Mouse (Mus musculus): ENCODE results near the gene Hjurp. TPM values are rescaled to one million over a fixed set of nuclear protein-coding genes. Genes with fewer than 3 reads are reported as not detected.
"Not testable (repeated sequence)": the region's sequence is repeated elsewhere in the genome, so short reads cannot be mapped to it uniquely, and the experiment has no call there.

Gene Hjurp
- polyA plus RNA-seq, 1 experiment from 2014 or later, result 189 TPM

GRCm38 (mm10) chr1:88229566-88229965 lies 47.9 kb downstream of the Hjurp start:
- Histone ChIP-seq H3K4me1 (no peaks in the 10 kb centered on the region), H3K27me3 (no peaks in the 10 kb centered on the region), H3K27ac (replicated peaks) (no peak overlapping the region), H3K9ac (replicated peaks) (no peak overlapping the region), H3K9me3 (peaks cover 93% of the 10 kb centered on the region), H3K4me2 (replicated peaks) (no peak overlapping the region), H3K36me3 (no peaks in the 10 kb centered on the region), H3K4me3 (no peak overlapping the region)
- ATAC-seq (ENCODE audit: low FRiP score, low read depth), result no peak
- WGBS, result 78% methylated on average over 3 of the region's 3 CpGs

DNA sequence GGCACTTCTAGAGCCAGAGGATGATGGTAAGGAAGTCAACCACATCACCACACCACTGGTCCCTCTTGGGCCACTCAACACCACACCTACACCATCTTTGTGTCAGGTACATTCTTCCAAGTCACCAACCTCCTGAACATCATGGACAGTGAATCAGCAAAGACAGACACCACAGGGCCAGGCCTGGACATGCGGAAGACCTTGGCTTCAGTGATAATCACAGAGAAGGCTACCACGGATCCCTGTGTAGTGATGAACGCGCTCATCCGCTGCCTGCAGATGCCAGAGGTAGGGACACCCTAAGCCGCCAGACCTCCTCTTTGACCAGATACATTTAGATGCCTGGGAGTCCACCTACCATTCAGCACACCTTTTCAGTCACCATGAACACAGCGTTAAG lies 49.3 kb downstream of the Hjurp start:
- H3K9ac ChIP-seq (replicated peaks), result no peak overlapping the region
- no peaks in the 10 kb centered on the region for H3K27me3 ChIP-seq
- H3K27ac ChIP-seq (replicated peaks), result no peak overlapping the region
- no peak for ATAC-seq (ENCODE audit: low FRiP score, low read depth)
- peaks cover 79% of the 10 kb centered on the region for H3K9me3 ChIP-seq
- no peak overlapping the region for H3K4me3 ChIP-seq
- WGBS, result 70% methylated on average over 7 of the region's 7 CpGs
- no peaks in the 10 kb centered on the region for H3K36me3 ChIP-seq
- H3K4me2 ChIP-seq (replicated peaks), result no peak overlapping the region
- H3K4me1 ChIP-seq, result no peaks in the 10 kb centered on the region

DNA sequence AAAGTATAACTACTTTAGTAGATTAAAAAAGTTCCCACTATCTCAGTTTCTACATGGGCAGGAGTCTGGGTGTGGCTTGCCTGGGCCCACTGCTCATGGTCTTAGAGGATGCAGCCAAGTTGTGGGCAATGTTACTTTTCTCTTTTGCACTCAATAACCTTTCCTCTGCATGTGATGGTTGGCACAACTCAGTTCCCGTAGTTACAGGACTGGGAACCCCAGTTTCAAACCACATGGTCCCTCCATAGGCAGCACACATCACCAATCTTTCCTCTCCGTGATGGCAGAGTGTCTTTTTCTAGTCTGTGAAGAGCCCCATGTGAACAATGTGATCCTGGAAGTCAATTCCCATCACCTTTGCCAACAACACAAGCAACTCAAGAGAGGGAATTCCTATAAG lies 50.0 kb downstream of the Hjurp start:
- WGBS, result 62% methylated on average over 2 of the region's 2 CpGs
- no peaks in the 10 kb centered on the region for H3K27me3 ChIP-seq
- ATAC-seq (ENCODE audit: low FRiP score, low read depth), result no peak
- no peak overlapping the region for H3K27ac ChIP-seq (replicated peaks)
- H3K9me3 ChIP-seq, result peaks cover 72% of the 10 kb centered on the region
- H3K4me3 ChIP-seq, result no peak overlapping the region
- no peak overlapping the region for H3K9ac ChIP-seq (replicated peaks)
- no peaks in the 10 kb centered on the region for H3K36me3 ChIP-seq
- H3K4me2 ChIP-seq (replicated peaks), result no peak overlapping the region
- H3K4me1 ChIP-seq, result no peaks in the 10 kb centered on the region

- Histone ChIP-seq H3K9me3 (peaks cover 70% of the 10 kb centered on the region), H3K9ac (replicated peaks) (no peak within 1 kb of the TSS), H3K27me3 (no peaks in the 10 kb centered on the region), H3K27ac (replicated peaks) (no peak within 1 kb of the TSS), H3K36me3 (no peaks in the 10 kb centered on the region), H3K4me1 (no peaks in the 10 kb centered on the region), H3K4me2 (replicated peaks) (no peak within 1 kb of the TSS), H3K4me3 (no peak within 1 kb of the TSS)
- no peak for ATAC-seq (ENCODE audit: low FRiP score, low read depth)
- 50% methylated on average over 5 of the region's 5 CpGs for WGBS
Measured at GRCm38 (mm10) chr1:88226670-88227379, 50.6 kb downstream of the Hjurp start, which contains the start of gene Mroh2a. Mroh2a (plus strand) TSS chr1:88226986.

DNA sequence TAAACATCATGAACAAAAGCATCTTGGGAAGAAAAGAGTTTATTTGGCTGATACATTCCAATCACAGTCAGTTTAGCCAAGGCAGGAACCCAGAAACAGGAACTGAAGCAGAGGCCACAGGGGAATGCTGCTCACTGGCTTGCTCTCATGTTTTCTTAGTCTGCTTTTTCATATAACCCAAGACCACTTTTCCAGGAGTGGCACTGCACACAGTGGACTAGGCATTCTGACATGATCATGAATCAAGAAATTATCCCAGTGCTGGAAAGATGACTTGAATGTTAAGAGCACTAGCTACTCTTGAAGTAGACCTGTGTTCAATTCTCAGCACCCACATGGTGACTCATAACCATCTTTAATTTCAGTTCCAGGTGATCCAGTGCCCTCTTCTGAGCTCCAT lies 51.7 kb downstream of the Hjurp start:
- H3K36me3 ChIP-seq, result no peaks in the 10 kb centered on the region
- no peak overlapping the region for H3K4me2 ChIP-seq (replicated peaks)
- H3K4me1 ChIP-seq, result no peaks in the 10 kb centered on the region
- H3K27me3 ChIP-seq, result no peaks in the 10 kb centered on the region
- H3K27ac ChIP-seq (replicated peaks), result no peak overlapping the region
- no peak overlapping the region for H3K4me3 ChIP-seq
- ATAC-seq (ENCODE audit: low FRiP score, low read depth), result no peak
- no peak overlapping the region for H3K9ac ChIP-seq (replicated peaks)
- peaks cover 60% of the 10 kb centered on the region for H3K9me3 ChIP-seq

- not testable (repeated sequence) for H3K4me1 ChIP-seq; H3K27me3 ChIP-seq; H3K27ac ChIP-seq (replicated peaks); ATAC-seq (ENCODE audit: low FRiP score, low read depth); H3K4me2 ChIP-seq (replicated peaks); H3K9ac ChIP-seq (replicated peaks); H3K4me3 ChIP-seq; H3K36me3 ChIP-seq
- H3K9me3 ChIP-seq, result peaks cover 55% of the 10 kb centered on the region
- WGBS, result 38% methylated on average over 2 of the region's 2 CpGs
Measured at GRCm38 (mm10) chr1:88225301-88225700, 52.1 kb downstream of the Hjurp start.

- peaks cover 44% of the 10 kb centered on the region for H3K9me3 ChIP-seq
- no peak overlapping the region for H3K4me3 ChIP-seq
- no peaks in the 10 kb centered on the region for H3K27me3 ChIP-seq
- H3K4me2 ChIP-seq (replicated peaks), result no peak overlapping the region
- whole genome bisulfite sequencing, result 68% methylated on average over 2 of the region's 2 CpGs
- H3K9ac ChIP-seq (replicated peaks), result no peak overlapping the region
- H3K36me3 ChIP-seq, result no peaks in the 10 kb centered on the region
- H3K27ac ChIP-seq (replicated peaks), result no peak overlapping the region
- no peaks in the 10 kb centered on the region for H3K4me1 ChIP-seq
- no peak for ATAC-seq (ENCODE audit: low FRiP score, low read depth)
Measured at GRCm38 (mm10) chr1:88224029-88224776, 53.2 kb downstream of the Hjurp start.

DNA sequence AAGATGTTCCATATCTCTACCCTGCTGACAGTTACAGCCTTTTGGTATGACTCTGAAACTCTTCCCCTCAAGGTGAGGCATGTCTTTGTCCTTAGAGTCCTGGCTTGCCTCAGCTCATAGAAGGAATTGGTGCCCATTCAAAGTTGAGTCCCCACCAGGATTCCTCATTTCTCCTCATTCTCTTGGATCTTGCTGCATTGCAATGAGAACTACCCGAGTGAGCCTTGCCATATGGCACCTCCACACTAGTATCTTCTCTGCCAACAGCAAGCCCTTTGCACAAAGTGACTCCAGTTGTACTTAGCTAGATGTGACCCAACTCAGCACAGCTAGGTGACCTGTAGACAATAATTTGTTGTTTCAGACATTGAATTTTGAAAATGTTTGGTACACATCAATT lies 53.8 kb downstream of the Hjurp start:
- H3K4me2 ChIP-seq (replicated peaks), result no peak overlapping the region
- no peak overlapping the region for H3K27ac ChIP-seq (replicated peaks)
- peaks cover 38% of the 10 kb centered on the region for H3K9me3 ChIP-seq
- no peak overlapping the region for H3K9ac ChIP-seq (replicated peaks)
- WGBS, result 60% methylated on average over 1 of the region's 1 CpGs
- ATAC-seq (ENCODE audit: low FRiP score, low read depth), result no peak
- no peak overlapping the region for H3K4me3 ChIP-seq
- H3K4me1 ChIP-seq, result no peaks in the 10 kb centered on the region
- H3K36me3 ChIP-seq, result no peaks in the 10 kb centered on the region
- no peaks in the 10 kb centered on the region for H3K27me3 ChIP-seq

DNA sequence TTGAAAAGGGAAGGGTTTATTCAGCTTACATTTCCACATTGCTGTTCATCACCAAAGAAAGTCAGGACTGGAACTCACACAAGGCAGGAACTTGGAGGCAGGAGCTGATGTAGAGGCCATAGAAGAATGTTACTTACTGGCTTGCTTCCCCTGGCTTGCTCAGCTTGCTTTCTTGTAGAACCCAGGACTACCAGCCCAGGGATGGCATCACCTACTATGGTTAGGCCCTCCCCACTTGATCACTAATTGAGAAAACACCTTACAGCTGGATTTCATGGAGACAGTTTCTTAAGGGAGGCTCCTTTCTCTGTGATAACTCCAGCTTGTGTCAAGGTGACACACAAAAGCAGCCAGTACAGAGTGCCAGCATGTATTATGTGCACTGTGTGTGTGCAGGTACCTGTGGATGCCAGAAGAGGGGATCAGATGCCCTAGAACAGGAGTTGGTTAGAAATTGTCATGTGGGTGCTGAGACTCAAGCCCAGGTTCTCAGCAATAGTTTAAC lies 54.4 kb downstream of the Hjurp start:
- H3K9ac ChIP-seq (replicated peaks); H3K4me3 ChIP-seq; H3K36me3 ChIP-seq; H3K27ac ChIP-seq (replicated peaks); H3K4me2 ChIP-seq (replicated peaks); H3K27me3 ChIP-seq; H3K4me1 ChIP-seq; ATAC-seq (ENCODE audit: low FRiP score, low read depth): not testable (repeated sequence)
- H3K9me3 ChIP-seq, result peaks cover 33% of the 10 kb centered on the region

DNA sequence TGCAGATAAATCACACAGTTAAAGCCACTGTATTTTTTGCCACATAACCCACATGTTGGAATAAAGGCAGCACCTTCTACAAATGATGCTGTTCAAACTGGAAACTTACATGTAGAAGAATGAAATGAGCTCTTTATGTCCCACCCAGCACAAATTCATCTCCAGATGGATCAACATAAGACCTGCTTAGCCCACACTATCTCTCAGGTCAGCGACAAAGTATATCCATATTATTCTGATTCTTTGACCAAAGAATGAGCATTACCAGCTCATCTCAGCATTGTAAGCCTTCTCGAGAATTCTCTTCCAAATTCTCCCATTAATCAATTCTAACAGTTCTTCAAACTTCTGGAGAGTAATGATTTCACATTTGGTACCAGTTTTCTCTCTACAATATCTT lies 55.2 kb downstream of the Hjurp start:
- no peak overlapping the region for H3K9ac ChIP-seq (replicated peaks)
- no peak overlapping the region for H3K4me3 ChIP-seq
- no peaks in the 10 kb centered on the region for H3K36me3 ChIP-seq
- no peak overlapping the region for H3K27ac ChIP-seq (replicated peaks)
- 49% methylated on average over 2 of the region's 2 CpGs for WGBS
- no peak overlapping the region for H3K4me2 ChIP-seq (replicated peaks)
- no peak for ATAC-seq (ENCODE audit: low FRiP score, low read depth)
- no peaks in the 10 kb centered on the region for H3K4me1 ChIP-seq
- H3K9me3 ChIP-seq, result peaks cover 30% of the 10 kb centered on the region
- H3K27me3 ChIP-seq, result no peaks in the 10 kb centered on the region

- H3K4me1 ChIP-seq, result no peaks in the 10 kb centered on the region
- H3K9me3 ChIP-seq, result peaks cover 27% of the 10 kb centered on the region
- H3K9ac ChIP-seq (replicated peaks), result no peak overlapping the region
- H3K36me3 ChIP-seq, result no peaks in the 10 kb centered on the region
- no peak overlapping the region for H3K4me3 ChIP-seq
- no peaks in the 10 kb centered on the region for H3K27me3 ChIP-seq
- no peak overlapping the region for H3K4me2 ChIP-seq (replicated peaks)
- no peak overlapping the region for H3K27ac ChIP-seq (replicated peaks)
- no peak for ATAC-seq (ENCODE audit: low FRiP score, low read depth)
Measured at GRCm38 (mm10) chr1:88220336-88220735, 57.1 kb downstream of the Hjurp start.

DNA sequence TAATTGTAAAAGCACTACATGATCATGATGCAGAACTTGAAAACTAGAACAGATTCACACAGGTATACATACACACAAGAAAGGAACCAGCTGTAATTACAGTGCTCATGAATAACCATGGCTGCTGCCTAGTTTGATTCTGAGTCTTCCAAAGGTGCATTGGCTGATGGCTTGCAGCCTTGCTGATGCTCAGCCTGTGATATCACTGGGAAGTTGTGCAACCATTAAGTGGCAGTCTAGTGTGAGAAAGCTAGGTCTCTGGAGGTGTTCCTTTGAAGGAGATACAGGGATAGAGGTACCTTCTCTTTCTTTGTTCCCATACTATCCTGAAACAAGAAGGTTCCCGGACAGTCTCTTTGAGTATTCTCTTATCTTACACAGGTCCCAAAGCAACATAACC lies 58.4 kb downstream of the Hjurp start:
- H3K4me2 ChIP-seq (replicated peaks), result no peak overlapping the region
- 15% methylated on average over 1 of the region's 1 CpGs for WGBS
- H3K27me3 ChIP-seq, result no peaks in the 10 kb centered on the region
- H3K9me3 ChIP-seq, result peaks cover 37% of the 10 kb centered on the region
- no peak overlapping the region for H3K27ac ChIP-seq (replicated peaks)
- no peak overlapping the region for H3K9ac ChIP-seq (replicated peaks)
- H3K4me3 ChIP-seq, result no peak overlapping the region
- no peaks in the 10 kb centered on the region for H3K4me1 ChIP-seq
- H3K36me3 ChIP-seq, result no peaks in the 10 kb centered on the region
- ATAC-seq (ENCODE audit: low FRiP score, low read depth), result no peak

All from midbrain, embryonic 12.5 days (tissue).